Mouse (Mus musculus): Measurements from ENCODE around the gene Rbm28. TPM values are rescaled to one million over a fixed set of nuclear protein-coding genes. Genes with fewer than 3 reads are reported as not detected.

Rbm28 gene
- total RNA-seq (2017), result 55.6 and 67.9 TPM in 2 replicates

GRCm38 (mm10) chr6:29164314-29165244 is at the start of gene Rbm28:
Rbm28 (minus strand) TSS chr6:29165006.
- ATAC-seq (ENCODE audit: extremely low read depth, insufficient number of reproducible peaks, low FRiP score, poor library complexity, severe bottlenecking), result peak; percentile 68

GRCm38 (mm10) chr6:29214245-29214644 is 49.4 kb upstream of the Rbm28 start:
- ATAC-seq (ENCODE audit: extremely low read depth, insufficient number of reproducible peaks, low FRiP score, poor library complexity, severe bottlenecking), result no peak

GRCm38 (mm10) chr6:29213436-29213835 is 48.6 kb upstream of the Rbm28 start:
- ATAC-seq (ENCODE audit: extremely low read depth, insufficient number of reproducible peaks, low FRiP score, poor library complexity, severe bottlenecking), result no peak

GRCm38 (mm10) chr6:29211806-29212492 is 47.1 kb upstream of the Rbm28 start:
- ATAC-seq (ENCODE audit: extremely low read depth, insufficient number of reproducible peaks, low FRiP score, poor library complexity, severe bottlenecking), result peak; percentile 61

- ATAC-seq (ENCODE audit: extremely low read depth, insufficient number of reproducible peaks, low FRiP score, poor library complexity, severe bottlenecking), result no peak
Measured at GRCm38 (mm10) chr6:29211146-29211545, 46.3 kb upstream of the Rbm28 start.

DNA sequence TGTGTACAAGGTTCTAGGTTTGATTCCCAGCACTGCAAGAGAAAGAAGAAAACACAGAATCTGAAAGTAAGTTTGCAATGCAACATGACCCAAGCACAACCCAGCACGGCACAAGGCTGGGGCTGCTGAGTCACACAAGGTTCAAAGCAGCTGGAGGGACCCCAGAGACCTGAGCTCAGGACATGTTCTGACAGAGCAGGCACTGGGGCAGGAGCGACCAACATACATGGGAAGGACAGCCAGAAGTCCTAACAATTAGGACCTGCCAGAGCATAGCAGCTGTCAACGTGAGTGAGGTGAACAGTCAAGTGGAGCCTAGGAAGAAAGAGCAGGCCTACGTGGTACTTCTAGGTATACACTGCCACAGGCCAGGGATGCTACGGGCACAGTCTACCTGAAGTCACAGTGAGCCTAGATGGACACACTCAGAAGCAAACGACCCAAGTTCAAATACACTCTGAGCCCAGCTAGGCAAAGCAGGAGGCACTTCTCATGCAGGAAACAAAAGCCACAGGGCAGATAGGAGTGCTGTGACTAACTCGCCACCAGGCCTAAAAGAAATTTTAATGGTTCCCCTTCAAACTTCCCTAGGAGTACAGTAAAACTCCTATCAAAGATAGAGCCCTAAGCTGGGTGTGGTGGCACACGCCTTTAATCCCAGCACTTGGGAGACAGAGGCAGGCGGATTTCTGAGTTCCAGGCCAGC is 45.6 kb upstream of the Rbm28 start:
- ATAC-seq (ENCODE audit: extremely low read depth, insufficient number of reproducible peaks, low FRiP score, poor library complexity, severe bottlenecking), result no peak

DNA sequence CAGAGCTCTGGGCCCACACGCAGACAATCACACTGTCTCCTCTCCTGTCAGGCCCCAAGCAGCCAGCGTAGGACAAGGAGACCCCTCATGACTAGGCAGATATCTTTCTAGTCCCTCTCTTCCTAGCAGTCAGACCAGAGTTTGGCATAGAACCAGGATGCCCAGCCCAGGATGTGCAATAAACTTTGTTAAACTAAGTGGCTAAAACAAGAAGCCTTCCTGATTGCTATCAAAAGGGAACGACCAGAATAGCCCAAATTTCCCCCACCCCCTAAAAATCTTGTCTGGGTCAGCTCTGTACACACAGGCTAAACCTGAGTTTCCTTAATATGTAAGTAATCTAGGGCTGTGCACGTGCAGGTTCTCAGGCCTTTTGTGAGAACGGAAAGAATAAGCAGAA is 43.4 kb upstream of the Rbm28 start:
- ATAC-seq (ENCODE audit: extremely low read depth, insufficient number of reproducible peaks, low FRiP score, poor library complexity, severe bottlenecking), result no peak

GRCm38 (mm10) chr6:29207017-29207416 is 42.2 kb upstream of the Rbm28 start:
- no peak for ATAC-seq (ENCODE audit: extremely low read depth, insufficient number of reproducible peaks, low FRiP score, poor library complexity, severe bottlenecking)

DNA sequence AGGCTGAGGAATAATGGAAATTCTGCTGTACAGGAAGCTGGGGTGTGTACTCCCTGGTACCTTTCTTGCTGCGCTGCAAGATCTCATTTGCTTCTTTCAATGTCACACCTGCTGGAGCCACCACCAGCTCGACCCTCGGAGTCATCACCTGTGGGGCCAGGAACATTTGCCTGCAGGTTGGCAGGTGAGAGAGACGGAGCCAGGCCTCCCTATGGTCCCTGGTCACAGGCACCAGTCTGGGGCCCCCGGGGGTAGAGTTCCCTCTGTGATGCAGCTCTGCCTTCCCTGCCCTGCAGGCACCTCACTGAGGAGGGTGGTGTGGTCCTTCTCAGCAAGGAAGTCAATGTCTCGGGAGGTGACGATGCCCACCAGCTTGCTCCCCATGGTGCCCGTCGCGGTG is 41.2 kb upstream of the Rbm28 start:
- no peak for ATAC-seq (ENCODE audit: extremely low read depth, insufficient number of reproducible peaks, low FRiP score, poor library complexity, severe bottlenecking)

- ATAC-seq (ENCODE audit: extremely low read depth, insufficient number of reproducible peaks, low FRiP score, poor library complexity, severe bottlenecking), result no peak; the same call in 1 of the 2 replicates
Measured at GRCm38 (mm10) chr6:29204932-29205614, 40.3 kb upstream of the Rbm28 start.

GRCm38 (mm10) chr6:29203861-29204585 is 39.2 kb upstream of the Rbm28 start:
- ATAC-seq (ENCODE audit: extremely low read depth, insufficient number of reproducible peaks, low FRiP score, poor library complexity, severe bottlenecking), result no peak

GRCm38 (mm10) chr6:29203096-29203495 is 38.3 kb upstream of the Rbm28 start:
- ATAC-seq (ENCODE audit: extremely low read depth, insufficient number of reproducible peaks, low FRiP score, poor library complexity, severe bottlenecking), result no peak

- no peak for ATAC-seq (ENCODE audit: extremely low read depth, insufficient number of reproducible peaks, low FRiP score, poor library complexity, severe bottlenecking)
Measured at GRCm38 (mm10) chr6:29201988-29202387, 37.2 kb upstream of the Rbm28 start.

GRCm38 (mm10) chr6:29201341-29201740 is 36.5 kb upstream of the Rbm28 start:
- ATAC-seq (ENCODE audit: extremely low read depth, insufficient number of reproducible peaks, low FRiP score, poor library complexity, severe bottlenecking), result no peak

DNA sequence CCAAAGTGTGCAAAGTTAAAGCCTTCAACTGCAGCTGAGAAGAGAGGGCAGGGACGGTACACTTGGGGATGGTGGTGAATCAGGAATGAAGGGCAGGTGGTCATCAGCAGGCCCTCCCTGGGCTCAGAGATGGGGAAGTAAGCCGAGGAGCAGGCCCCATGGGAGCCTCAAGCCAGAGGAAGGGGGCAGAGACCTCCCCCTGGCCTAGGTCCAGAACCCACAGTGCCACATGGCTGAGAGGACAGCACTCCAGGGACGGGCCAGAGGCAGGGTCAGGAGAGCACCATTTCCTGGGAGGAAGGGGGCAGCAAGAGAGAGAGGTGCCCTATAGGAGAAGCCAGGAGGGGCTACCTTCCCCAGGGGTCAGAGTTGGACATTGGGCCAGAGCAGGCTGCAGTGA is 35.7 kb upstream of the Rbm28 start:
- ATAC-seq (ENCODE audit: extremely low read depth, insufficient number of reproducible peaks, low FRiP score, poor library complexity, severe bottlenecking), result no peak

GRCm38 (mm10) chr6:29199223-29199855 is 34.5 kb upstream of the Rbm28 start:
- no peak for ATAC-seq (ENCODE audit: extremely low read depth, insufficient number of reproducible peaks, low FRiP score, poor library complexity, severe bottlenecking)

- peak; percentile 75 for ATAC-seq (ENCODE audit: extremely low read depth, insufficient number of reproducible peaks, low FRiP score, poor library complexity, severe bottlenecking)
Measured at GRCm38 (mm10) chr6:29198309-29199222, 33.8 kb upstream of the Rbm28 start.
